In the genomic region with DNA sequence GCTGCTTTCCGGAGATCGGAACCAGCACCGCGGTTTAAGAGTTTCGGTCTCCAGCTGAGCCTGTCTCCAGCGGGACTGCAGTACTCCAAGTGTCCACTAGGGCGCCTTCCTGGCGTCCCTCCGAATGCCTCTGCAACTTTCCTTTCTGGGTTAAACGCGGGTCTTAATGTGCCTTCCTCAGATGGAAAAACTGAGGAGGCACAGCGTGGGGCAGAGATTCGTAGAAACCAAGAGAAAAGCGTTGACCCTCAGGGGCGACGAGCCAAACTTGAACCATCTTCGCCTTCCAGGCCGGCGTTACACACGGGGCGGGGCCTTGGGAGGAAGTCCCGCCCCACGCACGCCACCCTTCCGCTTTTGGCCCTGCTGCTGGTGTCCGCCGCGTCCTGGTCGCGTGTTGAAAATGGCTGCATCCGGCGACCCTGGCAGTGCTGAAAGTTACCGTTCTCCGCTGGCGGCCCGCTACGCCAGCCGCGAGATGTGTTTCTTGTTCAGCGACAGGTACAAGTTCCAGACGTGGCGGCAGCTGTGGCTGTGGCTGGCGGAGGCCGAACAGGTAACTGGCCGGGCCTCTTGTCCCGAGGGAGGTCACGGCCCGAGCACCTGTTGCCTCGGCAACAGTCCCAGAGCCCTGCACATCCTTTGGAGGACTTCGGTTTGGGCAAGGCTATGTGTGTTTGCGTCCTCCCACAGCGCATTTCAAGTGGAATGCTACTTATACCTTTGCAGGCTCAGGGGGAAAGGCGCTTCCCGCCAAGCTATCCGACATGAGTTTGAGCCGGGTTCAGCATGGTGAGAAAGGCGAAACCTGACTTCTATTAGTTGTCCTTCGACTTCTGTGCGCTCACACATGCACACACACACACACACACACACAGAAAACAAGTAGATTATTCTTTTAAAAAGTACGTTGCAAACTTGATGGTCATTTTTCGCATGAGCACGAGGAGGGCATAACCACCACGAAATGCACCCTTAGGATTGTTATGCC, we compare ENCODE assay signal across 7 mouse cellular contexts. TPM values are rescaled to one million over a fixed set of nuclear protein-coding genes. Genes with fewer than 3 reads are reported as not detected.
DNase-seq lines count a peak whose midpoint lies in the region; ATAC-seq and TF ChIP-seq lines count a peak whose summit lies in the region.

A gene (plus strand): TSS at position 346 of the 991 bp plus-strand sequence.

- H3K36me3 ChIP-seq in embryonic facial prominence, embryonic 12.5 days, result peaks cover 23% of the 10 kb centered on the region
- no peaks in the 10 kb centered on the region; the same call in 1 of the 2 replicates for H3K36me3 ChIP-seq in kidney, adult 2 months (ENCODE audit: control insufficient read depth, insufficient read depth, low read length)
- H3K36me3 ChIP-seq in limb, embryonic 12.5 days, result peaks cover 15% of the 10 kb centered on the region
- H3K36me3 ChIP-seq in midbrain, embryonic 15.5 days (replicated peaks), result peaks cover 10% of the 10 kb centered on the region
- peaks cover 12% of the 10 kb centered on the region for H3K36me3 ChIP-seq in spleen, adult 2 months (ENCODE audit: control insufficient read depth, insufficient read depth, low read length)

- peaks cover 12% of the 10 kb centered on the region for H3K4me1 ChIP-seq in embryonic facial prominence, embryonic 12.5 days
- peaks cover 8% of the 10 kb centered on the region; the same call in 1 of the 2 replicates for H3K4me1 ChIP-seq in kidney, adult 2 months (ENCODE audit: control insufficient read depth, insufficient read depth, low read length)
- H3K4me1 ChIP-seq in limb, embryonic 12.5 days (replicated peaks), result peaks cover 14% of the 10 kb centered on the region
- H3K4me1 ChIP-seq in midbrain, embryonic 15.5 days, result peaks cover 14% of the 10 kb centered on the region
- peaks cover 10% of the 10 kb centered on the region for H3K4me1 ChIP-seq in spleen, adult 2 months (ENCODE audit: control insufficient read depth, insufficient read depth, insufficient read length)

- peak within 1 kb of the TSS; percentile 79 for H3K27ac ChIP-seq in embryonic facial prominence, embryonic 12.5 days
- H3K27ac ChIP-seq in kidney, adult 2 months (ENCODE audit: insufficient read depth, low read depth, low read length), result peak within 1 kb of the TSS; percentile 89
- H3K27ac ChIP-seq in limb, embryonic 12.5 days, result peak within 1 kb of the TSS; percentile 77
- H3K27ac ChIP-seq in midbrain, embryonic 15.5 days, result peak within 1 kb of the TSS; percentile 85
- H3K27ac ChIP-seq in spleen, adult 2 months (ENCODE audit: insufficient read depth, low read length), result peak within 1 kb of the TSS; percentile 86

- peak; percentile 88 for DNase-seq in adrenal gland, postnatal 25 days
- DNase-seq in heart, adult 18-20 months, result peak; percentile 90 to 92
- peak; percentile 92 for DNase-seq in kidney, adult 2 months
- peak; percentile 82 to 83 for DNase-seq in spleen, adult 2 months (ENCODE audit: low read depth in 1 of 2, low spot score in 2 of 2)

- peak; percentile 86 for TF ChIP-seq CTCF in kidney, adult 2 months (conservative IDR thresholded peaks at IDR 0.05; ENCODE audit: insufficient read depth, insufficient read length, low read depth, low read length)
- TF ChIP-seq CTCF in spleen, adult 2 months (IDR thresholded peaks at IDR 0.05; ENCODE audit: extremely low read depth, insufficient read depth, insufficient read length, insufficient replicate concordance), result peak; percentile 92

- H3K9ac ChIP-seq in embryonic facial prominence, embryonic 12.5 days, result peak within 1 kb of the TSS; percentile 74
- peak within 1 kb of the TSS; percentile 78 for H3K9ac ChIP-seq in limb, embryonic 12.5 days (replicated peaks)
- H3K9ac ChIP-seq in midbrain, embryonic 15.5 days, result peak within 1 kb of the TSS; percentile 65

- peak; percentile 88 for ATAC-seq in embryonic facial prominence, embryonic 12.5 days (ENCODE audit: insufficient number of reproducible peaks, insufficient read depth, low FRiP score, low TSS enrichment)
- peak; percentile 75; the same call in 1 of the 2 replicates for ATAC-seq in limb, embryonic 12.5 days (ENCODE audit: insufficient number of reproducible peaks, insufficient read depth, low FRiP score, low TSS enrichment, low read depth)
- ATAC-seq in midbrain, embryonic 15.5 days (replicated peaks), result peak; percentile 97

- TF ChIP-seq POLR2A in kidney, adult 2 months (IDR thresholded peaks at IDR 0.05; ENCODE audit: low read depth, low read length), result no peak
- peak; percentile 48; the same call in 1 of the 2 replicates for TF ChIP-seq POLR2A in spleen, adult 2 months (IDR thresholded peaks at IDR 0.05; ENCODE audit: low read depth, low read length)

- peak within 1 kb of the TSS; percentile 70 for H3K4me2 ChIP-seq in embryonic facial prominence, embryonic 12.5 days (replicated peaks)
- H3K4me2 ChIP-seq in limb, embryonic 12.5 days, result peak within 1 kb of the TSS; percentile 85
- peak within 1 kb of the TSS; percentile 69 for H3K4me2 ChIP-seq in midbrain, embryonic 15.5 days

- H3K9me3 ChIP-seq in embryonic facial prominence, embryonic 12.5 days, result no peaks in the 10 kb centered on the region
- no peaks in the 10 kb centered on the region for H3K9me3 ChIP-seq in limb, embryonic 12.5 days
- H3K9me3 ChIP-seq in midbrain, embryonic 15.5 days, result no peaks in the 10 kb centered on the region

- no peaks in the 10 kb centered on the region for H3K27me3 ChIP-seq in embryonic facial prominence, embryonic 12.5 days
- no peaks in the 10 kb centered on the region for H3K27me3 ChIP-seq in kidney, adult 2 months (replicated peaks; ENCODE audit: control insufficient read depth, insufficient read depth, low read length)
- no peaks in the 10 kb centered on the region for H3K27me3 ChIP-seq in limb, embryonic 12.5 days
- H3K27me3 ChIP-seq in midbrain, embryonic 15.5 days (replicated peaks), result no peaks in the 10 kb centered on the region
- H3K27me3 ChIP-seq in spleen, adult 2 months (ENCODE audit: control insufficient read depth, insufficient read depth, low read length), result no peaks in the 10 kb centered on the region

- peak within 1 kb of the TSS; percentile 93 for H3K4me3 ChIP-seq in embryonic facial prominence, embryonic 12.5 days
- peak within 1 kb of the TSS; percentile 78 for H3K4me3 ChIP-seq in kidney, adult 2 months (ENCODE audit: insufficient read depth, low read depth, low read length)
- peak within 1 kb of the TSS; percentile 89 for H3K4me3 ChIP-seq in limb, embryonic 12.5 days (replicated peaks)
- H3K4me3 ChIP-seq in midbrain, embryonic 15.5 days, result peak within 1 kb of the TSS; percentile 81
- H3K4me3 ChIP-seq in spleen, adult 2 months (ENCODE audit: extremely low read depth, insufficient read depth, insufficient read length), result peak within 1 kb of the TSS; percentile 92

- under 1% methylated on average over 63 of the region's 63 CpGs for WGBS in embryonic facial prominence, embryonic 12.5 days
- under 1% methylated on average over 63 of the region's 63 CpGs for WGBS in kidney, adult 2 months
- WGBS in limb, embryonic 12.5 days, result under 1% methylated on average over 63 of the region's 63 CpGs
- WGBS in midbrain, embryonic 15.5 days, result under 1% methylated on average over 63 of the region's 63 CpGs
- under 1% methylated on average over 63 of the region's 63 CpGs for WGBS in spleen, adult 2 months

RNA-seq across cellular contexts. Expression of the gene that starts here (rescaled TPM):
- 42.4 and 47.8 TPM in 2 replicates for total RNA-seq in adrenal gland, postnatal 25 days (2021)
- polyA plus RNA-seq in embryonic facial prominence, embryonic 12.5 days (2016; fragmentation: Nextera tagmentation; extraction: Ambion mirVana), result 165 and 170 TPM in 2 replicates
- 10 to 100 TPM; 82.9 to 91.7 TPM for total RNA-seq in heart, adult 18-20 months (2021)
- 71.2 and 83.9 TPM in 2 replicates for polyA plus RNA-seq in kidney, adult 2 months (2012; rRNA removed)
- polyA plus RNA-seq in limb, embryonic 12.5 days (2016; fragmentation: Nextera tagmentation; extraction: Ambion mirVana), result 183 and 186 TPM in 2 replicates
- polyA plus RNA-seq in midbrain, embryonic 15.5 days (2015; fragmentation: Nextera tagmentation; extraction: Ambion mirVana), result 98.7 and 104 TPM in 2 replicates
- polyA plus RNA-seq in spleen, adult 2 months (2012; rRNA removed), result 43.1 and 46.0 TPM in 2 replicates

Comparison
In these comparisons a context has a peak if more than half of its experiments do, and no peak if none do; other contexts are left out.
1. Peak in every context shown above with its lines: DNase-seq, ATAC-seq, H3K4me3 ChIP-seq and H3K27ac ChIP-seq.